13 mouse cellular contexts compared by ENCODE assay signal in genomic region chr11:4184251-4184952, GRCm38 (mm10). TPM values are rescaled to one million over a fixed set of nuclear protein-coding genes. Genes with fewer than 3 reads are reported as not detected.
DNase-seq lines count a peak whose midpoint lies in the region; ATAC-seq and TF ChIP-seq lines count a peak whose summit lies in the region.
"Had no signal": no experiment of that assay in that cellular context is flagged by ENCODE, and none has a peak within 500 bp of the region (broad histone marks: within the 10 kb centered on the region; RNA-seq: fewer than 3 reads in every experiment).

No protein-coding gene starts in this region.

- no peaks in the 10 kb centered on the region for H3K9me3 ChIP-seq in forebrain, embryonic 13.5 days (replicated peaks)
- no peaks in the 10 kb centered on the region for H3K9me3 ChIP-seq in forebrain, embryonic 10.5 days
- no peaks in the 10 kb centered on the region for H3K9me3 ChIP-seq in limb, embryonic 15.5 days
- H3K9me3 ChIP-seq in limb, embryonic 10.5 days (replicated peaks), result no peaks in the 10 kb centered on the region
- no peaks in the 10 kb centered on the region for H3K9me3 ChIP-seq in hindbrain, postnatal 0 days (ENCODE audit: low read length)
- H3K9me3 ChIP-seq: embryonic facial prominence, embryonic 10.5 days had no signal

- TF ChIP-seq CTCF in hindbrain, postnatal 0 days (IDR thresholded peaks at IDR 0.05; ENCODE audit: low read depth), result no peak

- no peak for DNase-seq in forebrain, embryonic 10.5 days (ENCODE audit: extremely low spot score, low spot score)
- no peak for DNase-seq in limb, embryonic 10.5 days (ENCODE audit: low spot score)
- DNase-seq in ES-CJ7 (ENCODE audit: low read depth, low spot score), result peak; percentile 26
- no peak for DNase-seq in hindbrain, postnatal 0 days (ENCODE audit: low spot score)
- no peak for DNase-seq in cerebellum, adult 8-10 months
- DNase-seq: cerebellum, adult 11-12 months; liver; thymus, postnatal 36 days had no signal

- peaks cover 47% of the 10 kb centered on the region for H3K36me3 ChIP-seq in forebrain, embryonic 13.5 days (ENCODE audit: poor library complexity, severe bottlenecking)
- peaks cover 50% of the 10 kb centered on the region for H3K36me3 ChIP-seq in forebrain, embryonic 10.5 days (replicated peaks)
- H3K36me3 ChIP-seq in limb, embryonic 15.5 days, result peaks cover 38% of the 10 kb centered on the region
- peaks cover 44% of the 10 kb centered on the region for H3K36me3 ChIP-seq in limb, embryonic 10.5 days
- peaks cover 38% of the 10 kb centered on the region for H3K36me3 ChIP-seq in hindbrain, postnatal 0 days (ENCODE audit: insufficient read depth, low read length)

- H3K9ac ChIP-seq in forebrain, embryonic 13.5 days, result no peak overlapping the region
- no peak overlapping the region for H3K9ac ChIP-seq in limb, embryonic 15.5 days
- H3K9ac ChIP-seq in hindbrain, postnatal 0 days (replicated peaks; ENCODE audit: low read length), result no peak overlapping the region

- H3K4me3 ChIP-seq in forebrain, embryonic 13.5 days, result no peak overlapping the region
- H3K4me3 ChIP-seq in forebrain, embryonic 10.5 days, result no peak overlapping the region
- no peak overlapping the region for H3K4me3 ChIP-seq in limb, embryonic 15.5 days
- no peak overlapping the region for H3K4me3 ChIP-seq in limb, embryonic 10.5 days
- H3K4me3 ChIP-seq in hindbrain, postnatal 0 days (ENCODE audit: low read length), result no peak overlapping the region
- H3K4me3 ChIP-seq: embryonic facial prominence, embryonic 10.5 days had no signal

- H3K4me2 ChIP-seq in forebrain, embryonic 13.5 days, result no peak overlapping the region
- no peak overlapping the region for H3K4me2 ChIP-seq in limb, embryonic 15.5 days
- H3K4me2 ChIP-seq in hindbrain, postnatal 0 days (ENCODE audit: low read depth, low read length), result no peak overlapping the region

- H3K27ac ChIP-seq in forebrain, embryonic 13.5 days, result peak overlapping the region; percentile 14; the same call in 1 of the 2 replicates
- no peak overlapping the region for H3K27ac ChIP-seq in forebrain, embryonic 10.5 days
- H3K27ac ChIP-seq in limb, embryonic 15.5 days, result peak overlapping the region; percentile 17; the same call in 1 of the 2 replicates
- H3K27ac ChIP-seq in limb, embryonic 10.5 days, result no peak overlapping the region
- H3K27ac ChIP-seq in hindbrain, postnatal 0 days, result peak overlapping the region; percentile 56; the same call in 1 of the 2 replicates
- H3K27ac ChIP-seq: embryonic facial prominence, embryonic 10.5 days had no signal

- peaks cover 23% of the 10 kb centered on the region for H3K4me1 ChIP-seq in forebrain, embryonic 13.5 days
- peaks cover 17% of the 10 kb centered on the region for H3K4me1 ChIP-seq in forebrain, embryonic 10.5 days
- H3K4me1 ChIP-seq in limb, embryonic 15.5 days, result peaks cover 22% of the 10 kb centered on the region
- H3K4me1 ChIP-seq in limb, embryonic 10.5 days, result peaks cover 10% of the 10 kb centered on the region
- H3K4me1 ChIP-seq in hindbrain, postnatal 0 days (ENCODE audit: insufficient read depth, low read length), result peaks cover 9% of the 10 kb centered on the region

- 73% methylated on average over 4 of the region's 4 CpGs for WGBS in forebrain, embryonic 13.5 days
- WGBS in forebrain, embryonic 10.5 days, result 76% methylated on average over 4 of the region's 4 CpGs
- 50% methylated on average over 4 of the region's 4 CpGs for WGBS in limb, embryonic 15.5 days
- 71% methylated on average over 4 of the region's 4 CpGs for WGBS in limb, embryonic 10.5 days
- 75% methylated on average over 4 of the region's 4 CpGs for WGBS in hindbrain, postnatal 0 days

- no peak for ATAC-seq in forebrain, embryonic 13.5 days
- no peak for ATAC-seq in limb, embryonic 15.5 days (ENCODE audit: insufficient number of reproducible peaks, low FRiP score, low TSS enrichment, low read depth)
- ATAC-seq in hindbrain, postnatal 0 days, result no peak
- no peak for ATAC-seq in granulocyte monocyte progenitor cell, adult 5-6 weeks (replicated peaks; ENCODE audit: poor library complexity, severe bottlenecking)
- ATAC-seq: inflammation-experienced regulatory T-cells, adult 6 months had no signal

- H3K27me3 ChIP-seq in forebrain, embryonic 13.5 days, result no peaks in the 10 kb centered on the region
- H3K27me3 ChIP-seq in forebrain, embryonic 10.5 days (ENCODE audit: poor library complexity, severe bottlenecking), result peaks cover 10% of the 10 kb centered on the region
- H3K27me3 ChIP-seq in limb, embryonic 15.5 days, result no peaks in the 10 kb centered on the region
- H3K27me3 ChIP-seq in limb, embryonic 10.5 days (ENCODE audit: low read depth, poor library complexity, severe bottlenecking), result 0 out of 2 replicates have a peak, but pooled peaks cover 6% of the 10 kb centered on the region
- H3K27me3 ChIP-seq in hindbrain, postnatal 0 days (ENCODE audit: insufficient read depth, low read length), result no peaks in the 10 kb centered on the region

RNA-seq across cellular contexts. Expression of gene Tbc1d10a, which starts 2.2 kb away (rescaled TPM):
- 23.4 and 23.7 TPM in 2 replicates for polyA plus RNA-seq in forebrain, embryonic 13.5 days (2015; fragmentation: Nextera tagmentation; extraction: Ambion mirVana)
- polyA plus RNA-seq in forebrain, embryonic 10.5 days (2016; fragmentation: Nextera tagmentation; extraction: Ambion mirVana), result 24.4 and 25.4 TPM in 2 replicates
- polyA plus RNA-seq in limb, embryonic 15.5 days (2015; fragmentation: Nextera tagmentation; extraction: Ambion mirVana), result 58.7 and 61.9 TPM in 2 replicates
- 27.4 and 37.4 TPM in 2 replicates for polyA plus RNA-seq in limb, embryonic 10.5 days (2016; fragmentation: Nextera tagmentation; extraction: Ambion mirVana)
- 59.1 and 60.8 TPM in 2 replicates for total RNA-seq in hindbrain, postnatal 0 days (2014; rRNA removed)
- polyA plus RNA-seq in hindbrain, postnatal 0 days (2015; fragmentation: Nextera tagmentation; extraction: Ambion mirVana), result 34.2 TPM in 2 replicates
- total RNA-seq in granulocyte monocyte progenitor cell, adult 5-6 weeks (2014; fragmentation: Nextera tagmentation), result 2.9 and 5.2 TPM in 2 replicates
- 5.4 and 9.7 TPM in 2 replicates for total RNA-seq in granulocyte monocyte progenitor cell, adult 5-6 weeks (2017)

RNA-seq across cellular contexts. Expression of gene Sf3a1, which starts 24.3 kb away (rescaled TPM):
- 61.2 and 66.8 TPM in 2 replicates for polyA plus RNA-seq in forebrain, embryonic 13.5 days (2015; fragmentation: Nextera tagmentation; extraction: Ambion mirVana)
- polyA plus RNA-seq in forebrain, embryonic 10.5 days (2016; fragmentation: Nextera tagmentation; extraction: Ambion mirVana), result 103 and 104 TPM in 2 replicates
- 44.9 and 45.2 TPM in 2 replicates for polyA plus RNA-seq in limb, embryonic 15.5 days (2015; fragmentation: Nextera tagmentation; extraction: Ambion mirVana)
- 101 and 105 TPM in 2 replicates for polyA plus RNA-seq in limb, embryonic 10.5 days (2016; fragmentation: Nextera tagmentation; extraction: Ambion mirVana)
- total RNA-seq in hindbrain, postnatal 0 days (2014; rRNA removed), result 41.9 and 45.4 TPM in 2 replicates
- polyA plus RNA-seq in hindbrain, postnatal 0 days (2015; fragmentation: Nextera tagmentation; extraction: Ambion mirVana), result 30.6 and 31.6 TPM in 2 replicates
- total RNA-seq in granulocyte monocyte progenitor cell, adult 5-6 weeks (2014; fragmentation: Nextera tagmentation), result 65.9 and 92.2 TPM in 2 replicates
- 31.2 and 35.6 TPM in 2 replicates for total RNA-seq in granulocyte monocyte progenitor cell, adult 5-6 weeks (2017)

RNA-seq across cellular contexts. Expression of gene Ccdc157, which starts 24.3 kb away (rescaled TPM):
- 5.3 and 7.2 TPM in 2 replicates for polyA plus RNA-seq in forebrain, embryonic 13.5 days (2015; fragmentation: Nextera tagmentation; extraction: Ambion mirVana)
- 6.5 and 7.8 TPM in 2 replicates for polyA plus RNA-seq in forebrain, embryonic 10.5 days (2016; fragmentation: Nextera tagmentation; extraction: Ambion mirVana)
- 10.9 and 12.3 TPM in 2 replicates for polyA plus RNA-seq in limb, embryonic 15.5 days (2015; fragmentation: Nextera tagmentation; extraction: Ambion mirVana)
- 7.9 and 9.4 TPM in 2 replicates for polyA plus RNA-seq in limb, embryonic 10.5 days (2016; fragmentation: Nextera tagmentation; extraction: Ambion mirVana)
- 20.8 TPM in 2 replicates for total RNA-seq in hindbrain, postnatal 0 days (2014; rRNA removed)
- 10.3 and 10.9 TPM in 2 replicates for polyA plus RNA-seq in hindbrain, postnatal 0 days (2015; fragmentation: Nextera tagmentation; extraction: Ambion mirVana)
- 0.28 and 0.73 TPM in 2 replicates for total RNA-seq in granulocyte monocyte progenitor cell, adult 5-6 weeks (2014; fragmentation: Nextera tagmentation)
- 0.21 and 0.69 TPM in 2 replicates for total RNA-seq in granulocyte monocyte progenitor cell, adult 5-6 weeks (2017)

RNA-seq across cellular contexts. Expression of gene Castor1, which starts 33.6 kb away (rescaled TPM):
- 0.85 and 1.4 TPM in 2 replicates for polyA plus RNA-seq in forebrain, embryonic 13.5 days (2015; fragmentation: Nextera tagmentation; extraction: Ambion mirVana)
- 1.9 and 2.6 TPM in 2 replicates for polyA plus RNA-seq in forebrain, embryonic 10.5 days (2016; fragmentation: Nextera tagmentation; extraction: Ambion mirVana)
- 15.2 and 20.6 TPM in 2 replicates for polyA plus RNA-seq in limb, embryonic 15.5 days (2015; fragmentation: Nextera tagmentation; extraction: Ambion mirVana)
- polyA plus RNA-seq in limb, embryonic 10.5 days (2016; fragmentation: Nextera tagmentation; extraction: Ambion mirVana), result 1.8 and 2.1 TPM in 2 replicates
- total RNA-seq in hindbrain, postnatal 0 days (2014; rRNA removed), result 20.6 and 20.7 TPM in 2 replicates
- polyA plus RNA-seq in hindbrain, postnatal 0 days (2015; fragmentation: Nextera tagmentation; extraction: Ambion mirVana), result 10.6 and 12.4 TPM in 2 replicates
- not detected in 2 replicates for total RNA-seq in granulocyte monocyte progenitor cell, adult 5-6 weeks (2014; fragmentation: Nextera tagmentation)
- 0.10 TPM in 1 of 2 replicates, not detected in the other for total RNA-seq in granulocyte monocyte progenitor cell, adult 5-6 weeks (2017)

RNA-seq across cellular contexts. Expression of gene Rnf215, which starts 49.4 kb away (rescaled TPM):
- 37.5 and 41.0 TPM in 2 replicates for polyA plus RNA-seq in forebrain, embryonic 13.5 days (2015; fragmentation: Nextera tagmentation; extraction: Ambion mirVana)
- polyA plus RNA-seq in forebrain, embryonic 10.5 days (2016; fragmentation: Nextera tagmentation; extraction: Ambion mirVana), result 19.1 and 19.7 TPM in 2 replicates
- polyA plus RNA-seq in limb, embryonic 15.5 days (2015; fragmentation: Nextera tagmentation; extraction: Ambion mirVana), result 30.8 and 35.5 TPM in 2 replicates
- 16.3 and 23.3 TPM in 2 replicates for polyA plus RNA-seq in limb, embryonic 10.5 days (2016; fragmentation: Nextera tagmentation; extraction: Ambion mirVana)
- 84.3 and 90.4 TPM in 2 replicates for total RNA-seq in hindbrain, postnatal 0 days (2014; rRNA removed)
- polyA plus RNA-seq in hindbrain, postnatal 0 days (2015; fragmentation: Nextera tagmentation; extraction: Ambion mirVana), result 49.7 and 51.0 TPM in 2 replicates
- 10.5 and 13.1 TPM in 2 replicates for total RNA-seq in granulocyte monocyte progenitor cell, adult 5-6 weeks (2014; fragmentation: Nextera tagmentation)
- total RNA-seq in granulocyte monocyte progenitor cell, adult 5-6 weeks (2017), result 6.6 and 7.8 TPM in 2 replicates

Comparison
In these comparisons a context has a peak if more than half of its experiments do, and no peak if none do; other contexts are left out.
1. H3K27ac ChIP-seq: peak in forebrain, embryonic 13.5 days (single experiment), limb, embryonic 15.5 days (single experiment) and hindbrain, postnatal 0 days (single experiment); none in forebrain, embryonic 10.5 days (single experiment) and limb, embryonic 10.5 days (single experiment).